Mouse (Mus musculus) hindbrain, embryonic 11.5 days (tissue): ENCODE results near the gene Fmnl1. TPM values are rescaled to one million over a fixed set of nuclear protein-coding genes. Genes with fewer than 3 reads are reported as not detected.

Experiments
- ATAC-seq: fragments of 200-750 bp; cut with Nextera tagmentation; 2 replicates; pipeline ENCODE4 v1.8.0; 2017; ENCODE audit warnings: mild to moderate bottlenecking, moderate TSS enrichment, moderate library complexity; ENCODE audit not compliant: low FRiP score
- DNase-seq: peaks from one replicate; pipeline ENCODE4 v3.0.0-alpha.2; 2015; ENCODE audit warnings: low spot score
- H3K27ac ChIP-seq: fragments of 300-500 bp; sonication (generic); 2 replicates; pipeline ENCODE4 v1.5.1; 2014; ENCODE audit warnings: mild to moderate bottlenecking, low read depth, low read length
- H3K27me3 ChIP-seq: fragments of 300-500 bp; sonication (generic); 2 replicates; pipeline ENCODE4 v1.6.1; 2014; ENCODE audit warnings: mild to moderate bottlenecking, low read length, moderate library complexity, mixed read lengths; ENCODE audit not compliant: control insufficient read depth, insufficient read depth
- H3K36me3 ChIP-seq: fragments of 300-500 bp; sonication (generic); 2 replicates; pipeline ENCODE4 v1.6.1; 2014; ENCODE audit warnings: mild to moderate bottlenecking, low read length, moderate library complexity, mixed read lengths; ENCODE audit not compliant: control insufficient read depth, insufficient read depth
- H3K4me1 ChIP-seq: fragments of 300-500 bp; sonication (generic); replicated peaks from 2 replicates; pipeline ENCODE4 v1.6.1; 2014; ENCODE audit warnings: low read length, mixed read lengths; ENCODE audit not compliant: control insufficient read depth, insufficient read depth
- H3K4me2 ChIP-seq: fragments of 300-500 bp; sonication (generic); replicated peaks from 2 replicates; pipeline ENCODE4 v1.6.1; 2014; ENCODE audit warnings: mild to moderate bottlenecking, low read depth, low read length
- H3K4me3 ChIP-seq: fragments of 300-500 bp; sonication (generic); 2 replicates; pipeline ENCODE4 v1.5.1; 2014; ENCODE audit warnings: low read depth, low read length
- H3K9ac ChIP-seq: fragments of 300-500 bp; sonication (generic); 2 replicates; pipeline ENCODE4 v1.6.1; 2014; ENCODE audit warnings: low read depth, low read length
- H3K9me3 ChIP-seq: fragments of 300-500 bp; sonication (generic); 2 replicates; pipeline ENCODE4 v1.6.1; 2016; ENCODE audit warnings: low read length; ENCODE audit not compliant: control insufficient read depth
- WGBS: fragments of 180-500 bp; shearing (Covaris S2); extraction: QIAGEN DNeasy Blood & Tissue Kit; methylation state at CpG from one replicate; pipeline ENCODE4 v1.1.7; 2014; 5-methylcytosine and 5-hydroxymethylcytosine counted together
- polyA plus RNA-seq: library from polyadenylated mRNA; unstranded; fragments of >200 nt; fragmentation: Nextera tagmentation; extraction: Ambion mirVana; gene quantifications from 2 replicates; pipeline ENCODE4 v1.2.1, GENCODE M21; 2014

Fmnl1 gene
- polyA plus RNA-seq, 1 experiment from 2014 or later, result 1.1 TPM

- no peak overlapping the region for H3K4me3 ChIP-seq
- 0 out of 2 replicates have a peak, but pooled peaks cover 2% of the 10 kb centered on the region for H3K36me3 ChIP-seq
- no peaks in the 10 kb centered on the region; the same call in 1 of the 2 replicates for H3K4me1 ChIP-seq
- no peaks in the 10 kb centered on the region for H3K27me3 ChIP-seq
- ATAC-seq (no peak), DNase-seq (no peak)
- no peak overlapping the region for H3K27ac ChIP-seq
- no peaks in the 10 kb centered on the region for H3K9me3 ChIP-seq
- H3K9ac ChIP-seq, result no peak overlapping the region
- H3K4me2 ChIP-seq, result no peak overlapping the region
- WGBS, result 56% methylated on average over 6 of the region's 6 CpGs
Measured at GRCm38 (mm10) chr11:103140763-103141100, 30.2 kb upstream of the Fmnl1 start.

GRCm38 (mm10) chr11:103141101-103141943 lies 29.6 kb upstream of the Fmnl1 start:
- no peaks in the 10 kb centered on the region for H3K9me3 ChIP-seq
- no peak overlapping the region for H3K4me3 ChIP-seq
- DNase-seq (no peak), ATAC-seq (no peak)
- no peak overlapping the region for H3K4me2 ChIP-seq
- H3K4me1 ChIP-seq, result no peaks in the 10 kb centered on the region; the same call in 1 of the 2 replicates
- no peak overlapping the region for H3K9ac ChIP-seq
- 0 out of 2 replicates have a peak, but pooled peaks cover 2% of the 10 kb centered on the region for H3K36me3 ChIP-seq
- no peak overlapping the region for H3K27ac ChIP-seq
- WGBS, result 31% methylated on average over 11 of the region's 11 CpGs
- no peaks in the 10 kb centered on the region for H3K27me3 ChIP-seq

GRCm38 (mm10) chr11:103141944-103142255 lies 29.0 kb upstream of the Fmnl1 start:
- Histone ChIP-seq H3K4me3 (no peak overlapping the region), H3K27ac (no peak overlapping the region), H3K4me2 (no peak overlapping the region), H3K4me1 (no peaks in the 10 kb centered on the region; the same call in 1 of the 2 replicates), H3K9me3 (no peaks in the 10 kb centered on the region), H3K27me3 (no peaks in the 10 kb centered on the region), H3K36me3 (0 out of 2 replicates have a peak, but pooled peaks cover 2% of the 10 kb centered on the region), H3K9ac (no peak overlapping the region)
- DNase-seq, result no peak
- WGBS, result 29% methylated on average over 1 of the region's 1 CpGs
- no peak for ATAC-seq

GRCm38 (mm10) chr11:103142441-103143182 lies 28.3 kb upstream of the Fmnl1 start:
- Histone ChIP-seq H3K36me3 (0 out of 2 replicates have a peak, but pooled peaks cover 2% of the 10 kb centered on the region), H3K4me3 (no peak overlapping the region), H3K27ac (no peak overlapping the region), H3K27me3 (no peaks in the 10 kb centered on the region), H3K4me1 (no peaks in the 10 kb centered on the region; the same call in 1 of the 2 replicates), H3K9me3 (no peaks in the 10 kb centered on the region), H3K9ac (peak overlapping the region; percentile 2; the same call in 1 of the 2 replicates), H3K4me2 (no peak overlapping the region)
- WGBS, result 36% methylated on average over 7 of the region's 8 CpGs
- peak; percentile 35 for DNase-seq
- ATAC-seq, result no peak

- Histone ChIP-seq H3K27me3 (no peaks in the 10 kb centered on the region), H3K4me3 (no peak overlapping the region), H3K4me2 (no peak overlapping the region), H3K36me3 (no peaks in the 10 kb centered on the region), H3K9me3 (no peaks in the 10 kb centered on the region), H3K9ac (no peak overlapping the region), H3K27ac (no peak overlapping the region), H3K4me1 (no peaks in the 10 kb centered on the region; the same call in 1 of the 2 replicates)
- WGBS, result 34% methylated on average over 12 of the region's 12 CpGs
- DNase-seq (no peak), ATAC-seq (no peak)
Measured at GRCm38 (mm10) chr11:103144309-103145285, 26.3 kb upstream of the Fmnl1 start.

GRCm38 (mm10) chr11:103146386-103146785 lies 24.5 kb upstream of the Fmnl1 start:
- WGBS, result 90% methylated on average over 4 of the region's 4 CpGs
- no peak for ATAC-seq
- Histone ChIP-seq H3K27ac (no peak overlapping the region), H3K9me3 (no peaks in the 10 kb centered on the region), H3K27me3 (no peaks in the 10 kb centered on the region), H3K4me1 (no peaks in the 10 kb centered on the region; the same call in 1 of the 2 replicates), H3K9ac (no peak overlapping the region), H3K4me3 (no peak overlapping the region), H3K36me3 (no peaks in the 10 kb centered on the region), H3K4me2 (no peak overlapping the region)
- no peak for DNase-seq

- H3K4me1 ChIP-seq, result no peaks in the 10 kb centered on the region; the same call in 1 of the 2 replicates
- no peak overlapping the region for H3K27ac ChIP-seq
- no peak overlapping the region for H3K9ac ChIP-seq
- WGBS, result 69% methylated on average over 4 of the region's 4 CpGs
- no peaks in the 10 kb centered on the region for H3K27me3 ChIP-seq
- no peak overlapping the region for H3K4me3 ChIP-seq
- no peak for DNase-seq
- no peak overlapping the region for H3K4me2 ChIP-seq
- no peaks in the 10 kb centered on the region for H3K36me3 ChIP-seq
- H3K9me3 ChIP-seq, result no peaks in the 10 kb centered on the region
- no peak for ATAC-seq
Measured at GRCm38 (mm10) chr11:103147766-103148165, 23.1 kb upstream of the Fmnl1 start.

- ATAC-seq (no peak), DNase-seq (no peak)
- Histone ChIP-seq H3K4me1 (no peaks in the 10 kb centered on the region), H3K27me3 (no peaks in the 10 kb centered on the region), H3K9ac (no peak overlapping the region), H3K4me3 (no peak overlapping the region), H3K36me3 (no peaks in the 10 kb centered on the region), H3K4me2 (no peak overlapping the region), H3K9me3 (no peaks in the 10 kb centered on the region), H3K27ac (no peak overlapping the region)
- 93% methylated on average over 4 of the region's 4 CpGs for WGBS
Measured at GRCm38 (mm10) chr11:103149771-103150170, 21.1 kb upstream of the Fmnl1 start.
